In genomic region chr13:108383051-108383450, GRCm38 (mm10) we compare ENCODE assay signal across 15 mouse cellular contexts.
"Had no signal": no experiment of that assay in that cellular context is flagged by ENCODE, and none has a peak within 500 bp of the region (broad histone marks: within the 10 kb centered on the region; RNA-seq: fewer than 3 reads in every experiment).

No protein-coding gene starts in this region.

- H3K4me1 ChIP-seq: neural tube, embryonic 15.5 days; stomach, embryonic 15.5 days had no signal

- H3K27me3 ChIP-seq: neural tube, embryonic 15.5 days; stomach, embryonic 15.5 days had no signal

- H3K27ac ChIP-seq: neural tube, embryonic 15.5 days; stomach, embryonic 15.5 days; stomach, postnatal 0 days had no signal

- DNase-seq: retina, postnatal 1 day; right cerebral cortex, adult 18-20 months; right cerebral cortex, postnatal 14 days; right cerebral cortex, postnatal 25 days; right cerebral cortex, postnatal 4 days; spleen, adult 18-20 months; thymus, adult 18-20 months; thymus, adult 2 months; thymus, postnatal 14 days; thymus, postnatal 25 days; thymus, postnatal 36 days; thymus, postnatal 4 days had no signal

- H3K4me3 ChIP-seq: neural tube, embryonic 15.5 days; stomach, embryonic 15.5 days had no signal

- H3K9ac ChIP-seq: neural tube, embryonic 15.5 days; stomach, embryonic 15.5 days had no signal

- H3K36me3 ChIP-seq: neural tube, embryonic 15.5 days; stomach, embryonic 15.5 days had no signal

- H3K9me3 ChIP-seq: neural tube, embryonic 15.5 days; stomach, embryonic 15.5 days had no signal

- H3K4me2 ChIP-seq: neural tube, embryonic 15.5 days; stomach, embryonic 15.5 days had no signal
